Mouse (Mus musculus): Measurements from ENCODE around the gene Tubb4b. TPM values are rescaled to one million over a fixed set of nuclear protein-coding genes. Genes with fewer than 3 reads are reported as not detected.

The Tubb4b gene
- polyA plus RNA-seq, 1 experiment from 2014 or later: 576 TPM

DNA sequence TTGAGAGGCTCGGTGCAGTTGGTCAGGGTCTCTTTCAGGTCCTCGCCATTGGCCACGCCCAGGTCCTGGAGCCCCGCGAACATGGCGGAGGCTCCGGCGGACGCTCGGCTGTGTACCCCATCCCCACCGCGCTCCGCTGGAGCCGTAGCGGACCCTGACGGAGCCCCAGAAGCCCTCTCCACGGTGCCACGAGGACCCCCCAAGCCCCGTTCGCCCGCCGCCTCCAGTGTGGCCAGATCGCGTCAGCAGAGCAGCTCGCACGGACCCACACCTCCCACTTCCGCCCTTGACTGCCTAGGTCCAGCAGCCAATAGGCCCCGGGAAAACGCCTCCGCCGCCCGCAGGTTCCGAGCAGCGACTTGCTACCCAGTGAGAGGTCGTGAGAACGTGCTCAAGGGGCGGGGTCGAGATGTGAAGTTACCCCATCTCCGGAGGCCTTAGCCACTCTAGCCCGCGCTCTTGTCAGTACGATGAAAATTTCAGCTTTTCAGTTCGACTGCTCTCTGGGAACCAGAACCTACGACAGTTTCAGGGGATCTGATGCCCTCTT, 13.3 kb downstream of the Tubb4b start, which contains the start of gene Nelfb:
TSS of gene Nelfb (minus strand) at position 369 of the 550 bp plus-strand sequence.
- Histone ChIP-seq H3K9ac (ENCODE audit: low read length) (peak within 1 kb of the TSS; percentile 89), H3K4me1 (replicated peaks; ENCODE audit: control insufficient read depth, insufficient read depth, low read length) (peaks cover 15% of the 10 kb centered on the region), H3K27ac (ENCODE audit: low read depth) (peak within 1 kb of the TSS; percentile 83), H3K9me3 (ENCODE audit: control insufficient read depth, low read length) (no peaks in the 10 kb centered on the region), H3K27me3 (replicated peaks; ENCODE audit: control insufficient read depth, insufficient read depth, low read length) (no peaks in the 10 kb centered on the region), H3K4me2 (ENCODE audit: low read length) (peak within 1 kb of the TSS; percentile 95), H3K36me3 (ENCODE audit: control insufficient read depth, insufficient read depth, low read length) (peaks cover 35% of the 10 kb centered on the region), H3K4me3 (ENCODE audit: low read depth, low read length) (peak within 1 kb of the TSS; percentile 99)
- peak; percentile 92 for ATAC-seq (replicated peaks; ENCODE audit: low FRiP score, low TSS enrichment, low read depth)
- DNase-seq (ENCODE audit: low spot score): peak; percentile 98
- 1% methylated on average over 41 of the region's 44 CpGs for WGBS

DNA sequence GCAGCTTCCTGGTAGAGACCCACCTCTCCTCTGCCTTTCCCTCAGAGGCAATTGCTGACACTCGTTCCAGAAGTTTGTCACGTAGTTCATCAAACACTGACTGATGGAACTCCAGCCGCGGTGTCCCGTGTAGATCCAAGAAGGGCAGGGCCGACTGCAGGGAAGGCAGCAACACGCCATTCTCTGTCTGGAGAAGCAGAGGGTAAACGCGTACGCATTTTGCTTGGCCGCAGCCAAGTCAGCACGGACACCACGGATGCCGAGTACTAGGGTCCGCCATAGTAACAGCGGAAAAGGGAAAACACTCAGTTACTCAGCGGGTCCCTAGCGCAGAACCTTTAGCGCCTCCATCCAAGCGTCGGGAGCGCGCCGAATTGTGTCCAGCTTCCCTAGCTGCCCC, 13.8 kb downstream of the Tubb4b start:
- H3K27ac ChIP-seq (ENCODE audit: low read depth): peak overlapping the region; percentile 83
- under 1% methylated on average over 24 of the region's 24 CpGs for WGBS
- H3K4me3 ChIP-seq (ENCODE audit: low read depth, low read length): peak overlapping the region; percentile 99
- no peaks in the 10 kb centered on the region for H3K27me3 ChIP-seq (replicated peaks; ENCODE audit: control insufficient read depth, insufficient read depth, low read length)
- H3K4me2 ChIP-seq (ENCODE audit: low read length): peak overlapping the region; percentile 95
- ATAC-seq (replicated peaks; ENCODE audit: low FRiP score, low TSS enrichment, low read depth) (no peak), DNase-seq (ENCODE audit: low spot score) (peak; percentile 63)
- peak overlapping the region; percentile 89 for H3K9ac ChIP-seq (ENCODE audit: low read length)
- peaks cover 40% of the 10 kb centered on the region for H3K36me3 ChIP-seq (ENCODE audit: control insufficient read depth, insufficient read depth, low read length)
- peaks cover 15% of the 10 kb centered on the region for H3K4me1 ChIP-seq (replicated peaks; ENCODE audit: control insufficient read depth, insufficient read depth, low read length)
- no peaks in the 10 kb centered on the region for H3K9me3 ChIP-seq (ENCODE audit: control insufficient read depth, low read length)

DNA sequence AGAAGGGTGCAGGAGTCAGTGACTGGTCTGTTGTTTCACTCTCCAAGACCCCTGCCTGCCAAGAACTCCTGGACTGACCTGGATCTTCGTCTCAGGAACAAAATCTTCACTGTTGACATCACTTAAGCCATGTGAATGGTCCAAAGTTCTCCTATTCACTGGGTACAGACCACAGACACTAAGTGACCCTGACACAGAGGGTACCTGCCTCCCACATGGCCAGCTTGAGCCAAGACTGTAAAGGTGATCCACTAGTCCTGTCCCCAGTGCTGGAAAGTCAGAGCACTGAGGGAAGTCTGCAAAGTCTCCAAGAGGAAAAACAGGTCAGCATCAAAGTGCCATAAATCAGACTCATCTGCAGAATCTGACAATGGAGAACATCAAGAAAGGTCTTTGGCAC, 16.9 kb downstream of the Tubb4b start:
- Histone ChIP-seq H3K9me3 (ENCODE audit: control insufficient read depth, low read length) (no peaks in the 10 kb centered on the region), H3K27ac (ENCODE audit: low read depth) (no peak overlapping the region), H3K36me3 (ENCODE audit: control insufficient read depth, insufficient read depth, low read length) (peaks cover 71% of the 10 kb centered on the region), H3K4me3 (ENCODE audit: low read depth, low read length) (no peak overlapping the region), H3K4me2 (ENCODE audit: low read length) (no peak overlapping the region), H3K4me1 (replicated peaks; ENCODE audit: control insufficient read depth, insufficient read depth, low read length) (peaks cover 15% of the 10 kb centered on the region), H3K9ac (ENCODE audit: low read length) (no peak overlapping the region), H3K27me3 (replicated peaks; ENCODE audit: control insufficient read depth, insufficient read depth, low read length) (no peaks in the 10 kb centered on the region)
- no peak for DNase-seq (ENCODE audit: low spot score)
- WGBS: 100% methylated on average over 1 of the region's 1 CpGs
- ATAC-seq (replicated peaks; ENCODE audit: low FRiP score, low TSS enrichment, low read depth): no peak

DNA sequence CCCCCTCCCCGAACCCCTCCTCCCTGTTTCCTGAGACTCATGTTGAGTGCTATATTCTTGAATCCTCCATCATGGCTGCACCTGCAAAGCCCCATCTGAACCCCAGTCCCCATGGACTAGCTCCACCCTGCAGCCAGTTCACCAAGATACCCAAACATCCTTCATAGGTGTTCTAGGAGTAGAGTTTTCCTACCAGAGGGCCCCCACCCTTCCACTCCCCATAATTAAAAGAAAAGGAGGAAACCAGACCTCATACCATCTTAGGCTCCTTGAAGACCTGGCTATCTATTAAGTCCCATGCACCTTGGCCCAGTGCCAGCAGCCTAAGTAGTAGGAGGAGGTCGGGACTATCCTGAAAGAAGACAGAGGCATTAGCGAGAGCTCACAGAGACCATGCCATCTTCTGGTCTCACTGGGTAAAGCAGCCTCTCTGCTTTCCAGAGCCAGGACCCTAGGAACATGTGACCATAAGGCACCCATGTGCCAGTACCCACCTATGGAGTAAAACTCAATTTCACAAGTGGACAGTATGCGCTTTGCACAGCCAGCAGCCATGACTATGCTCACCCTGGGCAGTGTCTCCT, 20.8 kb downstream of the Tubb4b start:
- H3K4me2 ChIP-seq (ENCODE audit: low read length): no peak overlapping the region
- H3K27ac ChIP-seq (ENCODE audit: low read depth): no peak overlapping the region
- WGBS: 63% methylated on average over 4 of the region's 4 CpGs
- no peaks in the 10 kb centered on the region for H3K27me3 ChIP-seq (replicated peaks; ENCODE audit: control insufficient read depth, insufficient read depth, low read length)
- no peaks in the 10 kb centered on the region for H3K4me1 ChIP-seq (replicated peaks; ENCODE audit: control insufficient read depth, insufficient read depth, low read length)
- H3K36me3 ChIP-seq (ENCODE audit: control insufficient read depth, insufficient read depth, low read length): peaks cover 99% of the 10 kb centered on the region
- H3K9me3 ChIP-seq (ENCODE audit: control insufficient read depth, low read length): no peaks in the 10 kb centered on the region
- H3K4me3 ChIP-seq (ENCODE audit: low read depth, low read length): no peak overlapping the region
- no peak overlapping the region for H3K9ac ChIP-seq (ENCODE audit: low read length)
- ATAC-seq (replicated peaks; ENCODE audit: low FRiP score, low TSS enrichment, low read depth): no peak
- DNase-seq (ENCODE audit: low spot score): no peak

DNA sequence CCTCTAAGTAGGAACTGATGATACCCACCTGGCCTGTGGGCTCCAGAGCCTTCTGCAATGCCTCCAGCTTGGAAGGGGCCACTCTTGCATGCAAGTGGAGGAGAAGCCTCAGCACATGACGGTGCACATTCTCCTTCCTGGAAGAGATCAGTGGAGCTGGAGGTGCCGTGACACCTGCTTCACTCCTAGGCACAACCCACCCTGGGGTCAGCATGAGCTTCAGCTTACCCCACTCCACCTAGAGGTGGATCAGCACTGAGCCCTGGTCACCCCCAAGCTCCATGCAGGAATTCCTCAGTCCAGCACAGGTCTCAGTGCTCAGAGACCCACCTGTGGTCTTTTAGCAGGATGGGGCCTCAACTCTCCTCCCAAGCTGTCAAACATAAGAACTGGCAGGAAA, 23.9 kb downstream of the Tubb4b start:
- Histone ChIP-seq H3K27ac (ENCODE audit: low read depth) (no peak overlapping the region), H3K9me3 (ENCODE audit: control insufficient read depth, low read length) (no peaks in the 10 kb centered on the region), H3K4me3 (ENCODE audit: low read depth, low read length) (no peak overlapping the region), H3K27me3 (replicated peaks; ENCODE audit: control insufficient read depth, insufficient read depth, low read length) (peaks cover 9% of the 10 kb centered on the region; the same call in 1 of the 2 replicates), H3K36me3 (ENCODE audit: control insufficient read depth, insufficient read depth, low read length) (peaks cover 74% of the 10 kb centered on the region), H3K4me2 (ENCODE audit: low read length) (no peak overlapping the region), H3K9ac (ENCODE audit: low read length) (no peak overlapping the region), H3K4me1 (replicated peaks; ENCODE audit: control insufficient read depth, insufficient read depth, low read length) (0 out of 2 replicates have a peak, but pooled peaks cover 12% of the 10 kb centered on the region)
- DNase-seq (ENCODE audit: low spot score): no peak
- no peak for ATAC-seq (replicated peaks; ENCODE audit: low FRiP score, low TSS enrichment, low read depth)
- 93% methylated on average over 2 of the region's 2 CpGs for WGBS

DNA sequence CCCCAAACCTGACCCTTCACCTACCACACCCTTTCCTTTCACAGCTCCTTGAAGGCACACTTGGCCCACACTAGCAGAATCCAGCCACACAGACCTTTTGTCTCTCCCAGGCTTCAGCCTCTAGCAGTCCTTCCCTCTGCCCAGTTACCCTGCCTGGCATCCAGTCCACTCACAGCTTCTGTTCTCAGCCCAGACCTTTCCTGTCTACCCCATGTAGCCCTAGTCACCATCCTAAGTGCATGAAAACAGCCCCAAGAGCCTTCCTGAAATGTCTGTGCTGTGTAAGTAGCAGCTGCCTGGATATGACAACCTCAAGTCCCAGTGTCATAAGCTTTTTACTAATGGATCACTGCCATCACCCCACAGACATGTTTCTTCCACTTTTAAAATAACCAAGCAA, 26.6 kb downstream of the Tubb4b start:
- H3K27ac ChIP-seq (ENCODE audit: low read depth): no peak overlapping the region
- H3K36me3 ChIP-seq (ENCODE audit: control insufficient read depth, insufficient read depth, low read length): peaks cover 47% of the 10 kb centered on the region
- no peak overlapping the region for H3K4me3 ChIP-seq (ENCODE audit: low read depth, low read length)
- H3K4me1 ChIP-seq (replicated peaks; ENCODE audit: control insufficient read depth, insufficient read depth, low read length): peaks cover 20% of the 10 kb centered on the region; the same call in 1 of the 2 replicates
- DNase-seq (ENCODE audit: low spot score) (no peak), ATAC-seq (replicated peaks; ENCODE audit: low FRiP score, low TSS enrichment, low read depth) (no peak)
- H3K27me3 ChIP-seq (replicated peaks; ENCODE audit: control insufficient read depth, insufficient read depth, low read length): peaks cover 20% of the 10 kb centered on the region
- H3K9me3 ChIP-seq (ENCODE audit: control insufficient read depth, low read length): no peaks in the 10 kb centered on the region
- no peak overlapping the region for H3K4me2 ChIP-seq (ENCODE audit: low read length)
- H3K9ac ChIP-seq (ENCODE audit: low read length): no peak overlapping the region

DNA sequence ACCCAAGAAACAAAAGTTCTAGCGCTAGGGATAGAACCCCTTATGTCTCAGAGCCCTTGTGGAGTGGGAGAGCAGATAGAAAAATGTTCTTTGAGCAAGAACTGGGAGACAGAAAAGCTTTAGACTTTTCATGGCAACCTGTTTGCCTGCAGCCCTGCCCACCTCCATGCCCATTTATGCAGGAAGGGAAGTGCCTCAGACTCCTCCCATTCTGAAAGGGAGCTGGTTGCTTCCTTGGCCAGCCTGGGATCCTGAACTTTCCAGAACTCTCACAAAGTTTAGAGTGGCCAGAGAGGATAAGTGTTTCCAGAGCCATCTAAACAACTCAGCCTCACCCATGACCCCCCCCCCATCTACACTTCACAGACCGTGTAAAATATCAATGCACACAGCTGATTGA, 27.3 kb downstream of the Tubb4b start:
- Histone ChIP-seq H3K9me3 (ENCODE audit: control insufficient read depth, low read length) (no peaks in the 10 kb centered on the region), H3K27ac (ENCODE audit: low read depth) (peak overlapping the region; percentile 76), H3K4me2 (ENCODE audit: low read length) (peak overlapping the region; percentile 58), H3K4me1 (replicated peaks; ENCODE audit: control insufficient read depth, insufficient read depth, low read length) (peaks cover 20% of the 10 kb centered on the region; the same call in 1 of the 2 replicates), H3K27me3 (replicated peaks; ENCODE audit: control insufficient read depth, insufficient read depth, low read length) (peaks cover 20% of the 10 kb centered on the region), H3K4me3 (ENCODE audit: low read depth, low read length) (no peak overlapping the region), H3K36me3 (ENCODE audit: control insufficient read depth, insufficient read depth, low read length) (peaks cover 39% of the 10 kb centered on the region), H3K9ac (ENCODE audit: low read length) (no peak overlapping the region)
- DNase-seq (ENCODE audit: low spot score): no peak
- 25% methylated on average over 2 of the region's 2 CpGs for WGBS
- no peak for ATAC-seq (replicated peaks; ENCODE audit: low FRiP score, low TSS enrichment, low read depth)

DNA sequence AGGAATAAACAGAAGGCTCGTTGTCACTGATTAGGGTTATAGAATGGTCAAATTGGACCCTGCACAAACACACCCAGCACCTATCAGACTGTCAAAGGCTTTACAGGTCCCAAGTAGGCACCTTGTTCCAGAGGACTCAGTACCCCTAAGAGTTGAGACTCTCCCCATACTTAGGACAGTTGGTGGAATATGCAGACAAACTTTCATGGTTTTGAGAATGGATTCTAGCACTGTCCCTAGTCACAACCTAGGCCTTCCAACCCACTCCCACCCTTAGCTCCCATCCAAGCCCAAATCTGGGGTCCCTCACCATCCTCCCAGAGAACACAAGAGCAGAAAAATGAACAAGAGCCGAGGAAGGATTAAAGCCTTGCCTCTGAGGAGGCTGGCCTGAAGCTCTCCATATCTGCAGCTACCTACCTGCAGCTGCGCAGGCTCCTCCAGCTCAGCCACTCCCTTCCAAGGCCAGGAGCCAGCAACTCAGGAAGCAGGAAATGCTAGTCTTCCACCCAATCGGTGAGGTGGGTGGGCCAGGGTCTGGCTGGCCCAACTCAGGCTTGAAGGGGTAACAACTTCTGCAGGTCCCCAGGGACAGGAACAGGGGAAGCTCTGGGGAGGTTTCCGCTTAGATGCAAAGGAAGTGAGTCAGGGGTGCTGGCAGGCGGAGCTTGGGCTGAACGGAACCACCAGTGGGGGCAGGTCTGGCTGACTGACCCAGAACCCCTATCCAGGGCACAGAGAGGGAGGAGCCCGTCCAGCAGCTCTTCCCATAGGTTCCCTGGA, 28.1 kb downstream of the Tubb4b start, which contains the start of gene Tor4a:
TSS of gene Tor4a (minus strand) at position 715 of the 783 bp plus-strand sequence.
- H3K4me3 ChIP-seq (ENCODE audit: low read depth, low read length): peak within 1 kb of the TSS; percentile 34
- peak within 1 kb of the TSS; percentile 76 for H3K27ac ChIP-seq (ENCODE audit: low read depth)
- peak within 1 kb of the TSS; percentile 34; the same call in 1 of the 2 replicates for H3K9ac ChIP-seq (ENCODE audit: low read length)
- ATAC-seq (replicated peaks; ENCODE audit: low FRiP score, low TSS enrichment, low read depth): peak; percentile 73
- H3K9me3 ChIP-seq (ENCODE audit: control insufficient read depth, low read length): no peaks in the 10 kb centered on the region
- DNase-seq (ENCODE audit: low spot score): peak; percentile 77
- 11% methylated on average over 8 of the region's 8 CpGs for WGBS
- H3K36me3 ChIP-seq (ENCODE audit: control insufficient read depth, insufficient read depth, low read length): peaks cover 31% of the 10 kb centered on the region
- peaks cover 20% of the 10 kb centered on the region; the same call in 1 of the 2 replicates for H3K4me1 ChIP-seq (replicated peaks; ENCODE audit: control insufficient read depth, insufficient read depth, low read length)
- H3K4me2 ChIP-seq (ENCODE audit: low read length): peak within 1 kb of the TSS; percentile 58
- H3K27me3 ChIP-seq (replicated peaks; ENCODE audit: control insufficient read depth, insufficient read depth, low read length): peaks cover 20% of the 10 kb centered on the region

Measured in intestine, embryonic 14.5 days (tissue).